Mouse (Mus musculus): ENCODE data around the gene Gjc1. TPM values are rescaled to one million over a fixed set of nuclear protein-coding genes. Genes with fewer than 3 reads are reported as not detected.

Gene Gjc1
- polyA plus RNA-seq (2012; rRNA removed): 3.6 and 3.7 TPM in 2 replicates

GRCm38 (mm10) chr11:102819021-102819782 is at the start of gene Gjc1:
TSS of gene Gjc1 (minus strand) at chr11:102819700.

GRCm38 (mm10) chr11:102835549-102835948 is 16.0 kb upstream of the Gjc1 start, which contains the start of gene Higd1b:
TSS of gene Higd1b (plus strand) at chr11:102835849.

GRCm38 (mm10) chr11:102761309-102762210 is 57.9 kb downstream of the Gjc1 start, which contains the start of gene Adam11:
TSS of gene Adam11 (plus strand) at chr11:102761439.

Other genes starting within 250 kb of the Gjc1 start
- 1.6 and 2.1 TPM in 2 replicates for gene Gm11627, start 240.2 kb downstream of the Gjc1 start, polyA plus RNA-seq (2012; rRNA removed)
- 32.9 and 38.3 TPM in 2 replicates for gene Fzd2, start 215.3 kb downstream of the Gjc1 start, polyA plus RNA-seq (2012; rRNA removed)
- not detected in 2 replicates for gene Meioc, start 156.0 kb downstream of the Gjc1 start, polyA plus RNA-seq (2012; rRNA removed)
- 3.5 and 4.8 TPM in 2 replicates for gene Ccdc43, start 121.9 kb downstream of the Gjc1 start, polyA plus RNA-seq (2012; rRNA removed)
- 9.1 and 11.5 TPM in 2 replicates for gene Adam11, start 58.3 kb downstream of the Gjc1 start, polyA plus RNA-seq (2012; rRNA removed)
- gene Higd1b, start 16.1 kb upstream of the Gjc1 start, polyA plus RNA-seq (2012; rRNA removed): 0.62 and 1.9 TPM in 2 replicates
- gene Eftud2, start 61.3 kb upstream of the Gjc1 start, polyA plus RNA-seq (2012; rRNA removed): 77.1 and 94.1 TPM in 2 replicates
- 0.13 and 0.31 TPM in 2 replicates for gene Ccdc103, start 61.5 kb upstream of the Gjc1 start, polyA plus RNA-seq (2012; rRNA removed)
- not detected in 2 replicates for gene Fam187a, start 65.5 kb upstream of the Gjc1 start, polyA plus RNA-seq (2012; rRNA removed)
- gene Gfap, start 81.2 kb upstream of the Gjc1 start, polyA plus RNA-seq (2012; rRNA removed): 3.4 and 3.5 TPM in 2 replicates
- 5.7 and 6.6 TPM in 2 replicates for gene Kif18b, start 105.4 kb upstream of the Gjc1 start, polyA plus RNA-seq (2012; rRNA removed)
- gene C1ql1, start 127.0 kb upstream of the Gjc1 start, polyA plus RNA-seq (2012; rRNA removed): 3.9 and 4.3 TPM in 2 replicates
- 31.0 and 31.9 TPM in 2 replicates for gene Nmt1, start 208.5 kb upstream of the Gjc1 start, polyA plus RNA-seq (2012; rRNA removed)
- gene Dcakd, start 208.6 kb upstream of the Gjc1 start, polyA plus RNA-seq (2012; rRNA removed): 53.7 and 68.5 TPM in 2 replicates

Measured in colon, adult 2 months (tissue).